Mouse (Mus musculus): ENCODE measurements around the gene Abca9. TPM values are rescaled to one million over a fixed set of nuclear protein-coding genes. Genes with fewer than 3 reads are reported as not detected.

The Abca9 gene
- polyA plus RNA-seq (2015; fragmentation: Nextera tagmentation; extraction: Ambion mirVana) = 6.7 and 8.8 TPM in 2 replicates

GRCm38 (mm10) chr11:110167459-110168251, at the start of gene Abca9:
Abca9 (minus strand) TSS chr11:110168196.

GRCm38 (mm10) chr11:110095858-110096257, 72.1 kb downstream of the Abca9 start, which contains the start of gene Abca8a:
Abca8a (minus strand) TSS chr11:110095978.

Other genes starting within 250 kb of the Abca9 start
- gene Abca8b, start 172.4 kb downstream of the Abca9 start, polyA plus RNA-seq (2015; fragmentation: Nextera tagmentation; extraction: Ambion mirVana) = 1.9 and 2.6 TPM in 2 replicates
- gene Abca8a, start 72.2 kb downstream of the Abca9 start, polyA plus RNA-seq (2015; fragmentation: Nextera tagmentation; extraction: Ambion mirVana) = 9.8 and 10.8 TPM in 2 replicates
- 2.4 and 3.2 TPM in 2 replicates for gene Abca6, start 83.6 kb upstream of the Abca9 start, polyA plus RNA-seq (2015; fragmentation: Nextera tagmentation; extraction: Ambion mirVana)
- gene Abca5, start 169.5 kb upstream of the Abca9 start, polyA plus RNA-seq (2015; fragmentation: Nextera tagmentation; extraction: Ambion mirVana) = 4.4 and 5.6 TPM in 2 replicates
- gene Map2k6, start 230.9 kb upstream of the Abca9 start, polyA plus RNA-seq (2015; fragmentation: Nextera tagmentation; extraction: Ambion mirVana) = 4.4 and 4.8 TPM in 2 replicates